17 mouse cellular contexts compared by ENCODE assay signal in the genomic region with DNA sequence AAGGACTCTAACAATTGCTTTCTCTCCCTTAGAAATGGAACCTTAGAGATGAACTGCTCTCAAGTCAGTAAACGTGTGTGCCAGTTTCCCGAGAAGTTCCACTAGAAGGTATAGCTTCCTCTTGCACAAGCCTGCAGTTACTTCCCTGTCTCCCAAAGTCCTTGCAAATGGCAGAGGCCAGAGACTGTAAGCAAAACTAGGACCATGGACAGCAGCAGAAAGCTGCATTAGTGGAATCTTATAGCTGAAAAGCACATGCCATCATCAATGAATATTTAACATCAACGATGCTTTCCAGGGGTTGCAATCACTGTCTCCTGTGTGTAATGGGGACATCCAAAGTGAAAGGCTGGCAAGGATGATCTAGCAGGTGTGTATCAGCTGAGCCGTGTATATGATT.
DNase-seq lines count a peak whose midpoint lies in the region; ATAC-seq and TF ChIP-seq lines count a peak whose summit lies in the region.
"Had no signal": no experiment of that assay in that cellular context is flagged by ENCODE, and none has a peak within 500 bp of the region (broad histone marks: within the 10 kb centered on the region; RNA-seq: fewer than 3 reads in every experiment).

No protein-coding gene starts in this region.

- H3K27ac ChIP-seq in hindbrain, embryonic 10.5 days = no peak overlapping the region
- no peak overlapping the region for H3K27ac ChIP-seq in hindbrain, postnatal 0 days
- H3K27ac ChIP-seq in neural tube, embryonic 15.5 days (replicated peaks) = no peak overlapping the region
- no peak overlapping the region for H3K27ac ChIP-seq in embryonic facial prominence, embryonic 11.5 days (replicated peaks; ENCODE audit: low read depth, low read length)
- H3K27ac ChIP-seq in midbrain, embryonic 10.5 days (replicated peaks) = no peak overlapping the region
- H3K27ac ChIP-seq: embryonic facial prominence, embryonic 13.5 days; forebrain, embryonic 13.5 days had no signal

- WGBS in hindbrain, embryonic 10.5 days = 83% methylated on average over 4 of the region's 4 CpGs
- 68% methylated on average over 4 of the region's 4 CpGs for WGBS in hindbrain, postnatal 0 days
- 70% methylated on average over 4 of the region's 4 CpGs for WGBS in neural tube, embryonic 15.5 days
- WGBS in embryonic facial prominence, embryonic 11.5 days = 67% methylated on average over 4 of the region's 4 CpGs
- 80% methylated on average over 4 of the region's 4 CpGs for WGBS in midbrain, embryonic 10.5 days

- H3K36me3 ChIP-seq in hindbrain, embryonic 10.5 days = no peaks in the 10 kb centered on the region
- H3K36me3 ChIP-seq in hindbrain, postnatal 0 days (ENCODE audit: insufficient read depth, low read length) = no peaks in the 10 kb centered on the region
- H3K36me3 ChIP-seq in neural tube, embryonic 15.5 days = no peaks in the 10 kb centered on the region
- H3K36me3 ChIP-seq in embryonic facial prominence, embryonic 11.5 days (replicated peaks; ENCODE audit: control insufficient read depth, insufficient read depth, low read depth, low read length) = no peaks in the 10 kb centered on the region
- H3K36me3 ChIP-seq in midbrain, embryonic 10.5 days = no peaks in the 10 kb centered on the region
- H3K36me3 ChIP-seq: embryonic facial prominence, embryonic 13.5 days had no signal

- peaks cover 4% of the 10 kb centered on the region; the same call in 1 of the 2 replicates for H3K4me1 ChIP-seq in hindbrain, embryonic 10.5 days (replicated peaks)
- H3K4me1 ChIP-seq in hindbrain, postnatal 0 days (ENCODE audit: insufficient read depth, low read length) = no peaks in the 10 kb centered on the region
- peaks cover 5% of the 10 kb centered on the region; the same call in 1 of the 2 replicates for H3K4me1 ChIP-seq in neural tube, embryonic 15.5 days
- no peaks in the 10 kb centered on the region for H3K4me1 ChIP-seq in embryonic facial prominence, embryonic 11.5 days (ENCODE audit: control insufficient read depth, insufficient read depth, low read length)
- H3K4me1 ChIP-seq in midbrain, embryonic 10.5 days = no peaks in the 10 kb centered on the region
- H3K4me1 ChIP-seq: embryonic facial prominence, embryonic 13.5 days; forebrain, embryonic 13.5 days had no signal

- no peak overlapping the region for H3K4me3 ChIP-seq in hindbrain, embryonic 10.5 days
- H3K4me3 ChIP-seq in hindbrain, postnatal 0 days (ENCODE audit: low read length) = no peak overlapping the region
- no peak overlapping the region for H3K4me3 ChIP-seq in neural tube, embryonic 15.5 days (replicated peaks)
- H3K4me3 ChIP-seq in embryonic facial prominence, embryonic 11.5 days (ENCODE audit: low read depth, low read length) = no peak overlapping the region
- H3K4me3 ChIP-seq in midbrain, embryonic 10.5 days = no peak overlapping the region
- H3K4me3 ChIP-seq: embryonic facial prominence, embryonic 13.5 days; forebrain, embryonic 13.5 days had no signal

- peak; percentile 10 for DNase-seq in hindbrain, embryonic 10.5 days (ENCODE audit: low spot score)
- no peak for DNase-seq in hindbrain, postnatal 0 days (ENCODE audit: low spot score)
- peak; percentile 16 for DNase-seq in neural tube, embryonic 10.5 days (ENCODE audit: extremely low spot score, low spot score)
- DNase-seq in embryonic facial prominence, embryonic 11.5 days (ENCODE audit: low spot score) = peak; percentile 81
- DNase-seq in midbrain, embryonic 10.5 days (ENCODE audit: low spot score) = no peak
- DNase-seq: adrenal gland, postnatal 25 days; cerebellum, adult 11 months; gastrocnemius, postnatal 36 days; kidney, adult 9 months; layer of hippocampus, postnatal 36 days; liver; lung, postnatal 36 days had no signal

- H3K27me3 ChIP-seq in hindbrain, embryonic 10.5 days (ENCODE audit: insufficient read depth, poor library complexity, severe bottlenecking) = no peaks in the 10 kb centered on the region
- H3K27me3 ChIP-seq in hindbrain, postnatal 0 days (ENCODE audit: insufficient read depth, low read length) = no peaks in the 10 kb centered on the region
- H3K27me3 ChIP-seq in neural tube, embryonic 15.5 days (replicated peaks) = no peaks in the 10 kb centered on the region
- H3K27me3 ChIP-seq in embryonic facial prominence, embryonic 11.5 days (ENCODE audit: control insufficient read depth, insufficient read depth, low read length) = no peaks in the 10 kb centered on the region
- H3K27me3 ChIP-seq in midbrain, embryonic 10.5 days (ENCODE audit: low read depth, poor library complexity, severe bottlenecking) = no peaks in the 10 kb centered on the region
- H3K27me3 ChIP-seq: embryonic facial prominence, embryonic 13.5 days; forebrain, embryonic 13.5 days; Patski had no signal

- H3K4me2 ChIP-seq in hindbrain, postnatal 0 days (ENCODE audit: low read depth, low read length) = no peak overlapping the region
- H3K4me2 ChIP-seq in neural tube, embryonic 15.5 days = no peak overlapping the region
- no peak overlapping the region for H3K4me2 ChIP-seq in embryonic facial prominence, embryonic 11.5 days (ENCODE audit: low read depth, low read length)
- H3K4me2 ChIP-seq: embryonic facial prominence, embryonic 13.5 days; forebrain, embryonic 13.5 days had no signal

- no peak for TF ChIP-seq CTCF in hindbrain, postnatal 0 days (IDR thresholded peaks at IDR 0.05; ENCODE audit: low read depth)

- no peak overlapping the region for H3K9ac ChIP-seq in hindbrain, postnatal 0 days (replicated peaks; ENCODE audit: low read length)
- no peak overlapping the region for H3K9ac ChIP-seq in neural tube, embryonic 15.5 days (replicated peaks)
- no peak overlapping the region for H3K9ac ChIP-seq in embryonic facial prominence, embryonic 11.5 days (replicated peaks; ENCODE audit: low read length)
- H3K9ac ChIP-seq: embryonic facial prominence, embryonic 13.5 days; forebrain, embryonic 13.5 days had no signal

- no peak for ATAC-seq in hindbrain, postnatal 0 days
- no peak for ATAC-seq in neural tube, embryonic 15.5 days (ENCODE audit: low FRiP score)
- no peak for ATAC-seq in embryonic facial prominence, embryonic 11.5 days (replicated peaks; ENCODE audit: insufficient number of reproducible peaks, low FRiP score, low TSS enrichment, low read depth)
- no peak for ATAC-seq in monocyte, adult 5-6 weeks (replicated peaks; ENCODE audit: insufficient number of reproducible peaks, low FRiP score, low TSS enrichment, poor library complexity, severe bottlenecking)
- ATAC-seq: forebrain, embryonic 13.5 days; Patski had no signal

- H3K9me3 ChIP-seq in hindbrain, embryonic 10.5 days = no peaks in the 10 kb centered on the region
- no peaks in the 10 kb centered on the region for H3K9me3 ChIP-seq in hindbrain, postnatal 0 days (ENCODE audit: low read length)
- no peaks in the 10 kb centered on the region for H3K9me3 ChIP-seq in neural tube, embryonic 15.5 days (replicated peaks)
- H3K9me3 ChIP-seq in embryonic facial prominence, embryonic 11.5 days (replicated peaks; ENCODE audit: control insufficient read depth, low read length) = no peaks in the 10 kb centered on the region
- H3K9me3 ChIP-seq in midbrain, embryonic 10.5 days (replicated peaks) = no peaks in the 10 kb centered on the region
- H3K9me3 ChIP-seq: embryonic facial prominence, embryonic 13.5 days; forebrain, embryonic 13.5 days had no signal

Comparison
In these comparisons a context has a peak if more than half of its experiments do, and no peak if none do; other contexts are left out.
1. DNase-seq: peak in hindbrain, embryonic 10.5 days (single experiment), neural tube, embryonic 10.5 days (single experiment) and embryonic facial prominence, embryonic 11.5 days (single experiment); none in hindbrain, postnatal 0 days (single experiment) and midbrain, embryonic 10.5 days (single experiment).